Mouse (Mus musculus): ENCODE measurements around the gene Gm10134.

DNA sequence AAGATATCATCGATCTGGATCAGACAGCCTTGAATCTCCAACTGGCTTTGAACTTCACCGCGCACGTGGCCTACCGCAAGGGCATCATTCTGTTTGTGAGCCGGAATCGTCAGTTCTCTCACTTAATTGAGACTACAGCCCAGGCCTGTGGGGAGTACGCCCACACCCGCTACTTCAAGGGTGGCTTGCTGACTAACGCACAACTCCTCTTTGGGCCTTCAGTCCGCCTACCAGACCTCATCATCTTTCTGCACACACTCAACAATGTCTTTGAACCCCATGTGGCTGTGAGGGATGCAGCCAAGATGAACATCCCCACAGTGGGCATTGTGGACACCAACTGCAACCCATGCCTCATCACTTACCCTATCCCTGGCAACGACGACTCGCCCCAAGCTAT lies 36.4 kb upstream of the Gm10134 start:
- TF ChIP-seq CTCF (IDR thresholded peaks at IDR 0.05; ENCODE audit: control insufficient read depth, insufficient read depth, low read length) (no peak), POLR2A (IDR thresholded peaks at IDR 0.05; ENCODE audit: borderline replicate concordance, control insufficient read depth, low read depth, low read length) (no peak)

Measured in bone marrow, adult 2 months (tissue).